Mouse (Mus musculus): ENCODE data around the gene Dpp10.
A peak's percentile ranks its signal among the peaks of the same experiment; 100 is the strongest.

The Dpp10 gene

DNA sequence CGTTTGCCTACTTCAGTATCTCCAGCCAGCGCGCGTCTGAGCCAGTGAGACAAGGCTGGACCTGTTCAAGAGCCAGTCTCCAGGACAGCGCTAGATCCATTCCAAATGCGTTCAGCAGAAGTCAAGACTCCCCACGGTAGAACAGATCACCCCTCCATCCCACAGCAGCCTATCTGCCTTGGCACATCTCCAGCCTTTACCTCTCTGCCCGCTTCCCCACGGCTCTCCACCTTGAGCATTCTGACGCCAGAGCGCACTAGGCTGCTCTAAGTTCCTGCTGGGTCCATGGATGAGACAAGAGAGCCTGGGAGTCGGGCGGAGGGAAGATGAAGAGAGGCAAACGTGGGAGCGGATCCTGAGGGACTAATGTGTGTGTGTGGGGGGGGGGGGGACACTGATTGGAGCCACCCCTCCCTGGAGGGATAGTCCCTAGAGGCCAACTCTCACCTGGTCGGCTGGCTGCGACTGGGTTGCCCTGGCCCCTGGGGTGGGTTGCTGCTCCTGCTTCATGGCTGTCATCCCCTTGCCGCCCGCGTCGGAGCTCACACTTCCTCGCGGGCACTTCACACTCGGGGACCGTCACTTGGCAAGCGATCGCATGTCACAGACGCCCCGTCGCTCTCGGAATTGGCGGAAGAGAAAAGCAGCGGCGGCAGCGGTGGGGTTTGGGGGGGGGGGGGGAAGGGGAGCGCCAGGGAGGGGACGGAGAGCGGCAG lies at the start of gene Dpp10:
Dpp10 (minus strand) TSS at position 635 of the 716 bp plus-strand sequence.
- DNase-seq = no peak

DNA sequence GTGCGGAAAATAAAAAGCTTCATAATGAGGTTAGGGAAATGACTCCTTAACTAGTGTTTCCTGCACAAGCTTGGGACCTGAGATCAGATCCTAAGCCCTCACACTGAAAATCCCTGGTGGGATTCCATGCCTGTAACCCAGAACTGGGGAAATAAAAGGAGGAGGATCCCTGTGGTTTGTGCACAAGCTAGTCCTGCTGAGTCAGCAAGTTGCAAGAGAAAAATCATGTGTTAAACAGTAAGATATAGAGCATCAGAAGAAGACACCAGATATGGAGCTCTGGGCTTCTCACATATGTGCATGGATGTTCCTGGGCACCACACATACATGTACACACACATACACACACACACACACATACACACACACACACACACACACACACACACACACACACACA lies 3.2 kb upstream of the Dpp10 start:
- DNase-seq = no peak

DNA sequence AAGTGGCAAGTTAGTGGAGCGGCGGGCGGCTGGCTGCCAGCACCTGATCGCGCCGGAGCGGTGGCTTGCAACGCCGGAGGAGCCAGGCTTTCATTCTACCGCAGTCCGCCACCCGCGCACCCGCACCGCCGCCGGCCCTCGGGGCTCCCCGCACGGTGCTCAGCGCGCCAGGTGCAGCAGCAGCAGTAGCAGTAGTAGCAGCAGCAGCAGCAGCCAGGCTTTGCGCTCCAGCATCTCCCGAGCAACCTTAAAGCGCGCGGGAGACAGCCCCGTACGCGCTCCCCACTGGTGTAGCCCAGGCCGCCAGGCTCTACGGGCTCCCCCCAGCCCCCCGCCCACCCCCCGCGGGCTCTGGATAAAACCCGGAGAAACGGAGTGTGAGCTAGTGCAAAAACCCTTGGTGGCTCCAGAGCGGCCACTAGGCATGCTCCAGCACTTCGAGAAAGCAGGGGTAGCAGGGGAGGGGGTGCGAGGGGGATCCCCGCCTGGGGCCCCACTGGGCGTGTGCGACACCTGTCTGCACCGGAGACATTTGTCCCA lies 472 bp upstream of the Dpp10 start:
- DNase-seq = no peak

DNA sequence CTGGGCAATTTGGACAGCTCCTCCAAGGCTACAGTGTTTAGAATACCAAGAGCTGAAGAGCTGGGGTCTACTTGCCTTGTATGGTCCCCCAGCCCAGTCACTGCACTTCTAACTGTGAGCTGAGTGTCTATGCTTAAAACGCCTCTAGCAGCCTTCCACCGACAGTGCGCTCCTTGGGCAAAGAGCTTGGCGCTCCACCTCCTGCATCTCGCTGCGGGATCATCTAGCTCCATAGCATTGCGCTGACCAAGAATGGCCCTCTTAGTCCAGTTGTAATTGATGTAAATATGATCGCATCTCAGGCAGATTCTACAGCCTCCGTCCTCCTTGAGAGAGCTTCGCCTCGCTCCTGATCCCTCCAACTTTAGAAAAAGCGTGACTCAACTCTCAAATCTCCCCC lies 1.2 kb downstream of the Dpp10 start:
- DNase-seq = no peak

DNA sequence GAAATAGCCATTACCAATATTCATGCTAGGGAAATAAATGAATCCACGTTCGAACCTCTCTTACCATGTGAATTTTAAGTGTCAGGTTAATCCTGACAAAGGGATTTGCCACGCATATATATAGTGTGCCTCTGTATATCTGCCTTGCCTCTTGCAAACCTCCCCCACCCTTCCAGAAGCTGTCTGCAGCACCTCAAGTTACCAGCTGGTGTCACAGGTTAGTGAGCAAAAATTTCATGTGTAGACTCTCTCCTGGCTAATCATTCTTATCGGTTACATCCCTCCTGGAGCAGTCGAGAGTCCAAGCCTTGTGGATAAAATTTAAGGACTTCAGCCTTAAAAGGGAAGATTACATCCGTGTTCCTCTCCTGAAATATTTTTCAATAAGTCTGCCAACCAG lies 1.9 kb downstream of the Dpp10 start:
- DNase-seq = no peak

DNA sequence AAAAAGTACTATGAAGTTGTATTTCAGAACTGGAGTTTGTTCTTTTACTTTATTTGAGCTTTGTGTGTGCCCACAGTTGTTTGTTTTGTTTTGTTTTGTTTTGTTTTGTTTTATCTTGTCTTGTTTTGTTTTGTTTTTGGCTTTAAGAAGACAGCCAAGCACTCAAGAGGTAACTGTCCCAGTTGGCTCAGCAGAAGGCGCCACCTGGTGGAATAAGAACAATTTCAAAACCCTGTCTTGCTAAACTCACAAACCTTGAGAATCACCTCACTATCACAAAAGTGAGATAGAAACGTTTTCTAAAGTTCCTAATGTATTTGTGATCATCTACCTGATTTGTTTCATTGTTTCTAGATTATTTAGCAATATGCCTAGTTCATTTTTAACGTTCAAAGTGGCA lies 3.8 kb downstream of the Dpp10 start:
- peak; percentile 7 for DNase-seq

DNA sequence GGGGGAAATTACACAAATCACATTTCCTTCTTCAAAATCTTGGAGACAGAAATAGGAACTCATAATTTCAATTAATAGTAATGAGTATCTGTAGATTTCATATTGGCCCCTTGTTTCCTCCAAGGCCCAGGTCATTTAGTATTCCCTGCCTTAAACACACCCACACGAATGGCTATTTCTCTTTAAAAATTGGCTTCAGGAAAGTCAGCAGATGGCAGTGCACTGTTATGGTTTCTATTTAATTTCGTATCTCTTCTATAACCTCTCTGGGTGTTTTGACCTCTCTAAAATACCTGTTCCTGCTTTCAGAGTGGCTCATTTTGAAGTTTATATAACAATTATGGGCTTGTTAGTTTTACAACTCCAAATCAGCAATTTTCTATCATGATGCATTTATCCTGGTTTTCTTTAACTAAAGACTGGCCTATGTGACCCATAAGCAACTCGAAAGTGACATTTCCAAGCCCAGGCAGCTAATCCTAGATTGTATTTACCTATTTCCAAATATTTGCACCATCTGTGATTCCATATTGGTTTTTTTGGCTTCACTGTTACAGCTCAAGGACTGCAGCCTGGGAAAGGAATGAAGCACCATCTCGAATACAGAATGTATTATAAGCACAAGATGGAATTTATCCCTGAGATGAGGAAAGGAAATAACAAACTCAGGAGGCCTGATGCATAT lies 9.9 kb downstream of the Dpp10 start:
- no peak for DNase-seq

DNA sequence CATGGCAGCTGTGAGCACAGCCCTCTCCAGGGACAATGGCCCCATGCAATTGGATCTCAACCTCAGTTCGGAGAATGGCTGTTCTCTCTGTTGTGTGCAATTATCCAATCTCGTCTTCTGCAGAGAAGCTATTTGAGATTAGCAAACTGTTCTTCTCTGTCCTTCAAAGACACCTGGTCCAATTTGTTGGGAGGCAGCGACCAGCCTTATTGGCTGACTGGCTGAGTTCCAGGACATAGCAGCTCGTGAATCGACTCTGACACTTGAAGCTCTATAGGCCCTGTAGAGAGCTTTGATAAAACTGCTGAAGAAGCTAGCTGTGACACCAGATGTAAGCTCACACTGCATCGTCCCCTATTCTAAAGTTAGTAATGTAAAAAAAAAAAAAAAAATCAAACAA lies 12.7 kb downstream of the Dpp10 start:
- DNase-seq = no peak

DNA sequence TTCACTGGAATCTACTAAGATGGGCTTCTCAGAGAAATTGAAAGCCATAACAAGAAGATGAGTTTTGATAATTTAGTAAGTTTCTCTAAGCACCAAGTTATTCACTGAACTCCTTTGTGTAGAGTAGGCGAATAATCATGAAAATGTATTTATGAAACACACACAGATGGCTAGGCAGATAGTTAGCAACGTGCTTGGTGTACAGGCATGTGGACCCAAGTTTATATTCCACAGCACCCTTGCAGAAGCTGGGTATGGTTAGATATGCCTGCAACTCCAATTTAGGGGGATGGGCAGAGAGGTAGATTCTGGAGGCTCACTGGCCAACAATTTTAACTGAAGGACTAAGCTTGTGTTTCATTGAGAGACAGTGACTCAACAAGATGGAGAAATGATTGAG lies 13.4 kb downstream of the Dpp10 start:
- DNase-seq = no peak

DNA sequence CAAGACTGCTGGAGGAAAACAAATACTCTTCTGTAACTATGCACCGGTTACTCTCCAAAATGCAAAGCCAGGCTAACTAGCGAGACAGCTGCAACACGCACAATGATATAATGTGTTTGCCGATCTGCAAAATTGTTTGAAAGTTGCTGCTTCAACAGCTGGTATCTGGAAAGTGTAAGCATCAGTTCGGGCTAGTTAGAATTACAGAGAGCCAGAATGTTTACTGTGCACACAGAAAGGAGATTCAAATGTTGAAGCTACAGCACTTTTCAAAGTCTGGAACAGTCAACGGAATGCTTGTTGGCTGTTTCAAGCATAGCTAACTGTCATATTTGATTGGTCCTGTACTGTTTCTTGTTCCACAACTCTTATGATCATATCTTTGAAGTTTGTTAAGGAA lies 42.6 kb downstream of the Dpp10 start:
- no peak for DNase-seq

DNA sequence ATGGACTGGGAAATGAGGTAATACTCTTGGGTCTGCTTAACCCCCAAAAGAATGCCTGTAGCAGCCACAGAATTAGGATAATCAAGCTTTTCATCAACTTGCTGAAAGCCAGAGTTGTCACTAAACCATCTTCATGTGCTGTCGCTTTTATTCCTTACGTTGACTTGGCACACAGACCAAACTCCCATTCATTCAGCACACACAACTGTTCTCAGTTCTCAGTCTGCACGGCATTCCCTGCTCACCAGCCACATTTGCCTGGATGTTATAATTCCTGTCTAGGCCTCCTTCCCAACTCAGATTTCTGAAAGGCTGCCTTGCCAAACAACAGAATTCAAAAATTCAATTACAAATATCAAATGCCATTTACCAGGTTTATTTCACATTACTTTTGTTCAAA lies 49.6 kb downstream of the Dpp10 start:
- no peak for DNase-seq

DNA sequence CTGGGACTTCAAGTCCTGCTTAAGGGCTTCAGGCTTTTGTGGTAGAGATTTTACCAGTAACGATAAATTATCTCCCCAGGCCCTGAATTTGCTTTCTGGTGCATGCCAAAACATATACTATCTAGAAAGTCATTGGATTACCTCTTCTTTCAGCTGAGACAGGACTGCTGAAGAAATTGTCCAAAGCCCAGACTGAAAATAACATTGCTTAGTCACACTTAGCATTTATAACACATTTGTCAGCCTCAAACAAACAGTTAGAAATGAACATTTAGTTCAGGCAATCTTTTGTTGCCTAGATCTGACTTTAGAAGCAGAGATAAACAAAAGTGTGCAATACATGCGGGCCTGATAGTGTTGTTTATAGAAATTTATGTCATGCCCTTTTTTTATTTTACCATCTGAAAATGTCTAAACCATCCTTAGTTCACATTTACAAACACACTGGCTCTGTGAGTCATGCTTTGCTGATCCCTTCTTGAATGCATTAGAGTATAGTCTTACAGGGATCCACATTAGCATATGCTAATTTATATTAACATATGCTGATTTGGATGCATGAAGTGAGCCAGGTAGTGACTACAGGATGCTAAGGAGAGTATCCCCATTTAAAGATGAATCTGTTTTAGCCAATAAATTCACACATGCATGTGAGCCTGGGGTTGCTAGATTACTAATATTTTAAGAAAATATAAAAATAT lies 59.9 kb downstream of the Dpp10 start:
- DNase-seq = no peak

DNA sequence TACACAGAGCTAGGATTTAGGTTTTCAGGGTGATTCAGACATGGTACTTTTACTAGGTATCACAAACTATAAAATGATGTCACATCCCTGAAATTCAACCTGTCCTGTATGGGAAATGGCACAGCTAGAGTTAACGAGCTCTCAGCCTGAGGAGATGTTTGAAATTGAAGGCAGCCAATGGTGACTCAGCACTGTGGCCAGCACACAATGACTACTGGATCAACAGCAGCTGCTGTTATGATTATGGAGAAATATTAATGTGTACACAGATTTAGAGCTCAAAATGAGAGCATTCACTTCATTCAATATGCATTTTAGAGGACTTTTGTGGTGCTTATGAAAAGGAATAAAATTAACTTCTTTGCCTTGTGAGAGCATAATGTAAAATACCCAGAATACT lies 66.8 kb downstream of the Dpp10 start:
- no peak for DNase-seq

DNA sequence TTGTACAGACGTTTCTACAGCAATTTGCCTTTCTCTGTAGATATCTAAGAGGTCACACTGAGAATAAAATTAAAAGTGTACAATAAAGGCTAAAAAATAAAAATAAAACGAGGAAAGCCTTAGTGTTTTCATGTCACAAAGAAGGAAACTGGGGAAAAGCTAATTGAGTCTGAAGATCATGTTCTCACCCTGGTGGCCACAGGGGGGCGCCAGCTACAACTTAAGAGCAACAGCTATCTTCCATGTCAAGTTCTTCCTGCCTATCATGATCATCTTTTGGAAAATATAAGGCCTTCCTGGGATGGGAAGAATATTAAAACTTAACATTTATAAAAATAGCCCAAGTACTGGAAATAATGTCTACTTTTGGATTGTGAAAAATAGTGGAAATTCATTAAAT lies 70.7 kb downstream of the Dpp10 start:
- no peak for DNase-seq

DNA sequence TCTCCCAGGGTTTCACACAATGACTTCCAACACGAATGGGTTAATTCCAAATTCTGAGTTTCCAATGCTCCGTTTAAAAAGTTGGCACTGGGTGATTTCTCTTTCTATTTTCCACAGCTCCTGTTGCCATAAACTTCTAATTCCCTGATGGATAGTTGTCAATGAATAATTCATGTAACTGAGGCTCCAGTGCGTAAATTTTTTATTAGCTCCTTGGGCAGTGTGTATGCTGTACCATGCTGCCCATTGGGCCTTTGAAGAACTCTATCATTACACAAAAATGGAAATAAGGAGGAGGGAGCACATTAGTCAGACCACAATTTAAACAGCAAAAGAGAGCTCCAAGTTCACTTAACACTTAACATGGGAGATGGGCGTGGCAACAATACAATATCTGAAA lies 99.2 kb downstream of the Dpp10 start:
- DNase-seq = no peak

DNA sequence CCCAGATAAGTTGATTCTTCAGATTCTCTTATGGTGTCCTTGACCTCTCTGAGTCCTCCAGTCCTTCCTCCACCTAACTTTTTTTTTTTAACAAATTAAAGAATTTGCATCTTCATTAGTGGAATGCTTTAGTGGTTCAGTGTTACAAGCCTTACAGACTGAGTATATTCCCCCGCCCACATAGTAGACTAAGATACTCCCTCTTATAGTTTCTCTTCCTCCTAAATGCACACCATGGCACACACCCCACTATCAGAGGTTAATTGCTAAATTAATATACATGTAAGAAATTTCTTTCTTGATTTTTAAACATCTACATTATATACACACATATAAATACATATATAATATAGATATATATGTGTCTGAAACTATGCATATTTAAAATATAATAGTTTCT lies 104.5 kb downstream of the Dpp10 start:
- DNase-seq = no peak

DNA sequence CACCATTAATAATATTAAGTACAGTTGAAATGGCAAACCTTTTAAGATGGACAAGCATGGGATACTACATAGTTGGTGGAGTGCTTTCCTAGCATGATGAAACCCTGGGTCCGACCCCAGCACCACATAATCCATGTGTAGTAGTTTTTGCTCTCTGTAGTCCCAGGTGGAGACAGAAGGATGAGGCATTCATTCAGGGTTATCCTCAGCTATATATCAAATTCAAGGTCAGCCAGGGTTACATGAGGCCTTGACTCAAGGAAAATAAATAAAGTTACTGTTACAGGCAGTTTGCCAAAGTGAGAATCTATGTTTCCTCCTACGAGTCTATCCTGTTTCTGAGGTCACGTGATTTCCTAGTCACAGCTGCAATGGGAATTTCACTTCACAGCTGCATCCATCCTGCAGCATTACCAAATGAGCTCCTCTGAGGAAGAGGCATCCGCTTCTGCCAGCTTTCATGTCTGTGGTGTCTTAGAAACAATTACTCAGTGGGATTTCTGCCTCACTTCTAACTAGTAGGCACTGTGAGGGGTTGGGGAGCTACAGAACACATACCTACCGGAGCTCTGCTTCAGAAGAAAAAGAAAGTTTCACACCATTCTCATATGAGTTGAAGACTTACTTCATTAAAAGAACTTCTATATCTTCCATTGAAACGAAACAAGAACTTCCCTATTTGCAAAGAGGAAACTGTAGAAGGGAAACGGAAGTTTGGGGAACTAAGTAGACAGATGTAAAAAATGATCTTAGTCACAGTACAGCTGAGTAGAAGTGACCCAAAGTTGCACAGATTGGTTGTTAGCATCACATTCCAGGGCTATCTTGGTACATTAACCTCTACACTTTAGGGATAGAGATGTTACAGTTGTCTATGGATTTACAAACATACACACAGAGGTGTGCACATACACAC lies 111.3 kb downstream of the Dpp10 start:
- no peak for DNase-seq

DNA sequence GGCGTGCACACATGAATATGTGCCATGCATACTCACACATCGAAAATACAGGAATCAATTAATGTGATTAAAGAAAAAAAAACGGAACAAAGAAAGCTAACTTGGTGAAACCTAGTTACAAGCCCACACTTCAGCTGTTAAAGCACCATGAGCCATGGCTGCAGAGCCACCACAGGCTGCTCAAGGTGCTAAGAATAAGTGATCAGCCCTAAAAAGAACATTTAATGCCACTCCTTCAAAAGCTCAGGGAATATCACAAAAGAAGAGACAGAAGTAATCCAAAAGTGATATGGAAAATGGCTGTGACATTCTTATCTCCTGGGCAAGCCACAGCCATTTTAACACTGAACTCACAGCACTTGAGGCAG lies 117.4 kb downstream of the Dpp10 start:
- no peak for DNase-seq

DNA sequence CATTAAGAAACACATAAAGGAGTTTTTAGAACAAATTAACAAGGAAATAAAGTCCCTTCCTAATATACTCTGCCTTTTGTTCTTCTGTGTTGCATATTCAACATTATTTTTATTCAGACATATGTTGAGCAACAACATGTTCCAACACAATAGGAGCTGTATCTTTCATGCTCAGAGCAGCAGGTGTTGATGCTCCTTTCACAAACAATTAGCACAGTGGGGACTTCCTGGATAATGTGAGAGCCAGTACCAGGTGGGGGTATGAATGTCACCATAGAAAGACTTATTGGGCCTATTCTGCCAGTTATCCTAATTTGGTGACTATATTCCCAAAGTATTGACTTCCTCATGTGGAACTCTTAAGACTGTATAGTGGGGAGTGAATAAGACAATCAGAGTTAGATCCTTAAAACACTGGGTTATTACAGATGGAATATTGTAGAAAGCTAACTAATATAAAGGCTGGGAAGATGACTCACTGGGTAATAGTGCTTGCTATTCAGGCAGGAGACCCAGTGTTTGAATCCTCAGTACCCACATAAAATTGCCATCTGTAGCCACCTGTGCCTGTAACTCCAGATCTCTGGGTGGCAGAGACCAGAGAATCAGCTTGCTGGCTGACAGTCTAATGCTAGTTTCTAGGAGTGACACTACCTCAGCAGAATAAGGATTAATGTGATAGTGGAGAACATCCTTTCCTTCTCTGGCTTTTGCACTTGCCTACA lies 117.9 kb downstream of the Dpp10 start:
- no peak for DNase-seq

DNA sequence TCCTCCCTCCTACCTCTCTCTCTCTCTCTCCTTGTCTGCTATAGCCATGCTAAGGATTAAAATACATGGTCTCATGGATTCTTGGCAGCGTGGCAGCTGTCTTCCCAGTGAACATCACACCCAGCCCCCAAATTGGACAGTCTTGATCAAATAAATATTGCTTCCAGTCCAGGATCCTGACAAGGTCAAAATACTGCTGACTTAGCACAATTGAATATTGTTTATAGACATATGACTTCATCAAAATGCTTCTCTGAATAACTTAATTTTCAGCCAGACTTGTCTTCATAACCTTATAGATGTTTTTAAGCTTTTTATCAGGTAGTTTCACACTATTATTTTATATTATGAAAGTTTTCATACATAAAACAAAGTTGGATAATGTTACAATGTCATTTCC lies 120.5 kb downstream of the Dpp10 start:
- DNase-seq = no peak

DNA sequence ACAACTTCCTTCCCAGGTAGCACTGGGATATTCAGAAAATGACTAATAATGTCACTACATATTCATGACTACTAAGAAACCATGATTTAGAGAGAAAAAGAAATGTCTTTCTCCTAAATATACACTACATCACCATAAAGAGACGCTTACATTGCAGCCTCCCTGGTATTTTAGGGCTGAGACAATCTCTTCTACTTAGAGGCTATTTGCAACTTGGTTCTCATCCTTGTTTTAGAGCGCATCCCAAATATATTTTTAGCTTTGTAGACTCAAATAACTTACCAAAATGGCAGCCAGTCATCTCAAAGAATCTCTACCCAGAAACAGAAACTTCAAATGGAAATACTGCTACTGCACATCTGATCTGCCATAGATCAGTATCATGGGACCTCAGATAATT lies 121.5 kb downstream of the Dpp10 start:
- no peak for DNase-seq

DNA sequence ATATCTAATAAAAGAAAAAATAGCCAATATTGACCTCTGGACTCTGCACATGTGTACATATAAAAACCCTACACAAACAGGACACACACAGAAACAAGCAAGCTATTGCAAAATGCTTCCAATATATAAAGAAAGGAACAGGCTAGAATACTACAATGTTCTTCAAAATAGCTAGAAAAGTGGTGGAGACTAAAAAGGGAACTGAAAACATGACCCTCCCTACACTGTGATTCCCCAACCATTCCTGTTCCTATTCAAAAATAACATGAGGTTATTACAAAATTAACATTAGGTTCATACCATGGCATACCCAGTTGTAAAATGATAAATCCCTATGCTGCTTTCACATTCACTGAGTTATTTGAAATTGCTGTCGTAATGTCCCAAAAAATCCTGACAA lies 125.8 kb downstream of the Dpp10 start:
- DNase-seq = no peak
